Mouse (Mus musculus): ENCODE measurements at regions not wholly inside any gene's neighbourhood (a gene's known extent, or its start where the extent isn't known, plus 50 kb on each side); places are given as distances from the start of the nearest gene placed in this dataset.
"Not testable (repeated sequence)": the region's sequence is repeated elsewhere in the genome, so short reads cannot be mapped to it uniquely, and the experiment has no call there.

DNA sequence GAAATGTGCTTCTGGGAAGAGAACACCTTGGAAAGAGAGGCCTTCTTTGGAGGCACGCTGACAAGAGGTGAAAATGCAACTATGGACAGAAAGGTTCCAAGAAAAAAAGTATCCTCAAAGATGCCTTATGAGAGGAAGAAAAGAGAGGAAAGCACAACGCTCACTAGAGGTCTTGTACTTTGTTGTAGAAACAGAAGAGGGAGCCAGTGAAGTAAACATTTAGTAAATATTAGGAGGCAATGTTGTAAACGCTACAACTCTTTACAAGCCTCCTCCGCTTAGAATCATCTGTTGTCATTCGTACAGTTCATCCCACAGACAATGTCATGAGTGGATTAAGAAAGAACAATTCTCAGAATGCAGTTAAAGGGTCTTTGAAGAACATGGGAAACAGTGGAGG is 77.4 kb downstream of the Tfpi2 start:
- no peak for ATAC-seq (replicated peaks; ENCODE audit: poor library complexity)

DNA sequence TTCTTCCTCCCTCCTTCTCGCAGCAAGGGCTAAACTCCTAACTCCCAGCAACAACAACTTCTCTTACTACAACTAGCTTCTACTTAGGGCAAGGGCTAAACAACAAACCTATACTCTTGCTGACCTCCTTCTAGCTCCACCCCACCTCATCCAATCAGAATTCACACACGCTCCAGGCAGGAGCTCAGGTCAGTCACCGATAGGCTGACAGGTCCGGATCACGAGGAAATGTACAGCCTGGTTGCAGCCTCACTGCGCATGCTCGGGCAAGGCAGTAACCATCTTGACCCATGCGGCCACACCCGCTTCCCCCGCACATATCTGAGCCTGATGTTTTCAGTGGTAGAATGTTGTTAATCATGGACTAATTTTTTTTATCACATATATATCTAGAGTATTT is 84.0 kb downstream of the Tfpi2 start:
- no peak for ATAC-seq (replicated peaks; ENCODE audit: poor library complexity)

DNA sequence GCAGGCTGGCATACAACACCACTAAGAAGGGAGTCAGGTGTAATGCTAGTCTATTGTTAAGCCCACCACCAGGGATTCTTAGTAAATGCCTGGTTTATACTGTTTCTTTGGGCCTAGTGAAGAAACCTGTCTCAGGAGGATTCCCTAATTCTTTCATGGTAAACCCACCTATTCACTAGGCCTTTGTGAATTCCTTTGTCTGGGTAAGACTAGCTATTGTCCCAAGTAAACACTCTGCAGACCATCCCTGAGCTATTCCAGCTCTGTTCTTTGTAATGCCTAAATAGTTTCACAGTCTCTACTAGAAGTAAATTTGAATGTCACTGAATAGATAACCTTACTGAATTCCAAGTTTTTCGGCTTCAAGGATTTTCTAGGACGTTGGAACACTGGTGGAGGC is 111.3 kb upstream of the Calcr start:
- ATAC-seq (replicated peaks; ENCODE audit: poor library complexity), result not testable (repeated sequence)

DNA sequence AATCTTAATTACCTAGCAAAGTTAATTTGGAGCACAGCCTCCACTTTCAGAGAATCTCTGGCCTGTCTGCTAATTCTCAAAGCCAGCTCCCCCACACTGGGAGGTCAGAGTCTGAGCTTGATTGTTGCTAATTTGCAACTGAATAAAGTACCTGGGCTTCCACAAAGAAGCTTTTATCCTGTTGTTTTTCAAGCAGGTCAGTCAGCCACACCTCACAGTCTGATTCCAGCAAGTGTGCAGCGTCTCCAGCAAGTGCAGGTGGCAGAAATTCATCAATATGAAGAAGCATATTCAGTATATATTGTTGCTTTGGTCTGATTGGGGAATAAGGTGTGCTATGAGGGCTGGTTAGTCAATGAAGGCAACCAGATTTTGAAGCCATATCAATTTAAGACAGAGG is 110.3 kb upstream of the Calcr start:
- ATAC-seq (replicated peaks; ENCODE audit: poor library complexity), result not testable (repeated sequence)

DNA sequence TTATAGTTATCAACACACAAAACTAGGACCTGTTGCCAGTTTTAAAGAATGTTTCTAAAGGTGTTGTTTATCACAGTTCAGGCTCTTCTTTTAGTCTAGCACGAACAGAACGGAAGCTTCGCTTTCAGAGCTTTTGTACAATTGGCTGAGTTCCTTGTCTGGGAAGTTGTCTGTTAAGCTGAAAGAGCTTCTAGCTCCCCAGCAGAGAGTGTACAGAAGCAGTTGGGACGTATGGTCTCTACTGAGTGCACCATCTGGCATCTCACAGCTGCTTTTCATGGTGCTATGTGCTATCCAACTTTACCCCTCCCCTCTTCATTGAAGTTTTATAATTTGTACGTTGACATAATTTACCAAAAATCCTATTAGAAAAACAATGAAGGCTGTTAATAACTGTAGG is 96.5 kb upstream of the Calcr start:
- no peak for ATAC-seq (replicated peaks; ENCODE audit: poor library complexity)

DNA sequence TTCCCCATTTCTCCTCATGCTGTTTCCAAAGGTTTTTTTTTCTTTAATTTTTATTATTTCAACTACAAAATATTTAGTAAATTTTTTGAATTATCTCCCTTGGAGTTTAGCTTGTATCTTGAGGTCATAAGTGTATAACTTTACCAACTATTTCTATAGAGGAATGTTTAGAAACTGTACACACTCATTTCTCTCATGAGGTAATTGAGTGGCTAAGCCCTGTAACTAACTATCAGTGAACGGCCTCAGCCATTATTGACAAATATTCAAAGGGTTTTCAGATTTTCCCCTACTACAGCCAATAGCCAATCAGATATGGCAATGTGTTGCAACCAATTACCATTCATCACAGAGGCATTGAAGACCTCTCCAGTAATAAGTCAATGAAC is 96.1 kb upstream of the Calcr start:
- no peak for ATAC-seq (replicated peaks; ENCODE audit: poor library complexity)

DNA sequence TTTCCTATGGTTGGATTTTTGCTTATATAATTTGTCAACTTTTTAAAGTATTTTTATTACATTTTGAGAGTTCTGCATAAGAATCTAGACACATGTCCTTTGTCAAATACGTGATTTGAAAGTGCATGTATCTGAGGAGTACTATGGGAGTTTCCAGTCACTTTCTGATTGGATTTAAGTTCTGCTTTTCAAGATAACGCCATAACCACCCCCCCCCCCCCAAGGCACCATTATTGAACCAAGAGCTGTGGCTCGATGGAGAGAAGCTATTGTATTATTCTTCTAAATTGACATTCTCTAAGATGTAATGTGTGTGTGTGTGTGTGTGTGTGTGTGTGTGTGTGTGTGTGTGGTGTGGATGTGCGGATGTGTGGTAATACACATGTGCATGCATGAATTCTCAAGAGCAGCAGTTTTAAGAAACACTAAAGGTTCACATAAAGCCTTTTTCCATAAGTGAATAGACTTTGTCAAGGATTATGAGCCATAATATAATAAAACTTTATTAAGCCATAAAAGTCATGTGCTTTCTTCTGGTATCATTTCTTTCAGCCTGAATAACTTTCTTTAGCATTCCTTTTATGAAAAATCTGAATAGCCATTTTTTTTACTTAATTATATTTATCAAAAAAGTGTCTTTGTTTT is 95.5 kb upstream of the Calcr start:
- ATAC-seq (replicated peaks; ENCODE audit: poor library complexity), result no peak

DNA sequence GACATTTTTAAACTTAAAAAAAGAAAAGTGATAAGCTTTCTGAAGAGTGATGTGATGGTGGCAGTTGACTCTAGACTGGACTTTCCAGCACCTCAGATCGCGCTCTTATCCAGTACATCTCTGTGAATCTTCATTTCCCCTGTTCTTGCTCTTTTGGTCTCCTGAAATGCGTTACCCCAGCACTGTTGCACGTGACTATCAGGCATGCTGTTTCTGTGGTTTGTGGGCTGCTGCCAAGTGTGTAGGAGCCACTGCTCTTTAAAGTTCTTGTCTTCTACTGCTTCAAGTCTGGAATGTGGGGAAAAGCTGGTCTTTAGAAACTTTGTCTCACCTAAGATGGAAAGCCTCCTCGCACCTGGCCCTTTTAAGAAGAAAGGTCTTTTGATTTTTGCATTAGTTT is 85.6 kb upstream of the Calcr start:
- ATAC-seq (replicated peaks; ENCODE audit: poor library complexity), result peak; percentile 76
